Mouse (Mus musculus) intestine, embryonic 14.5 days (tissue): ENCODE results near the gene Wwp2. TPM values are rescaled to one million over a fixed set of nuclear protein-coding genes. Genes with fewer than 3 reads are reported as not detected.
A peak's percentile ranks its signal among the peaks of the same experiment; 100 is the strongest.

Source experiments
- ATAC-seq: fragments of 200-750 bp; cut with Nextera tagmentation; replicated peaks from 2 replicates; pipeline ENCODE4 v1.8.0; 2017; ENCODE audit warnings: low read depth, moderate number of reproducible peaks, moderate TSS enrichment, moderate library complexity; ENCODE audit not compliant: low FRiP score, low TSS enrichment
- DNase-seq: peaks from one replicate; pipeline ENCODE4 v3.0.0-alpha.2; 2018; ENCODE audit warnings: low spot score
- H3K27ac ChIP-seq: fragments of 300-500 bp; sonication (generic); 2 replicates; pipeline ENCODE4 v1.5.1; 2014; ENCODE audit warnings: low read depth, mild to moderate bottlenecking, control low read depth
- H3K27me3 ChIP-seq: fragments of 300-500 bp; sonication (generic); replicated peaks from 2 replicates; pipeline ENCODE4 v1.6.1; 2014; ENCODE audit warnings: low read length, control low read depth; ENCODE audit not compliant: control insufficient read depth, insufficient read depth
- H3K36me3 ChIP-seq: fragments of 300-500 bp; sonication (generic); 2 replicates; pipeline ENCODE4 v1.6.1; 2014; ENCODE audit warnings: low read length, control low read depth; ENCODE audit not compliant: control insufficient read depth, insufficient read depth
- H3K4me1 ChIP-seq: fragments of 300-500 bp; sonication (generic); replicated peaks from 2 replicates; pipeline ENCODE4 v1.6.1; 2014; ENCODE audit warnings: low read length, control low read depth, mixed read lengths; ENCODE audit not compliant: control insufficient read depth, insufficient read depth
- H3K4me2 ChIP-seq: fragments of 300-500 bp; sonication (generic); 2 replicates; pipeline ENCODE4 v1.6.1; 2014; ENCODE audit warnings: low read length
- H3K4me3 ChIP-seq: fragments of 300-500 bp; sonication (generic); 2 replicates; pipeline ENCODE4 v1.5.1; 2014; ENCODE audit warnings: low read depth, low read length, control low read depth, mixed read lengths
- H3K9ac ChIP-seq: fragments of 300-500 bp; sonication (generic); 2 replicates; pipeline ENCODE4 v1.6.1; 2014; ENCODE audit warnings: mild to moderate bottlenecking, low read length
- H3K9me3 ChIP-seq: fragments of 300-500 bp; sonication (generic); 2 replicates; pipeline ENCODE4 v1.6.1; 2016; ENCODE audit warnings: low read length, control low read depth; ENCODE audit not compliant: control insufficient read depth
- whole genome bisulfite sequencing: fragments of 180-500 bp; shearing (Covaris S2); extraction: QIAGEN DNeasy Blood & Tissue Kit; methylation state at CpG from one replicate; pipeline ENCODE4 v1.1.7; 2014; 5-methylcytosine and 5-hydroxymethylcytosine counted together
- polyA plus RNA-seq: library from polyadenylated mRNA; unstranded; fragments of >200 nt; fragmentation: Nextera tagmentation; extraction: Ambion mirVana; gene quantifications from 2 replicates; pipeline ENCODE4 v1.2.1, GENCODE M21; 2014

The Wwp2 gene
- polyA plus RNA-seq, 1 experiment from 2014 or later = 43.6 TPM

DNA sequence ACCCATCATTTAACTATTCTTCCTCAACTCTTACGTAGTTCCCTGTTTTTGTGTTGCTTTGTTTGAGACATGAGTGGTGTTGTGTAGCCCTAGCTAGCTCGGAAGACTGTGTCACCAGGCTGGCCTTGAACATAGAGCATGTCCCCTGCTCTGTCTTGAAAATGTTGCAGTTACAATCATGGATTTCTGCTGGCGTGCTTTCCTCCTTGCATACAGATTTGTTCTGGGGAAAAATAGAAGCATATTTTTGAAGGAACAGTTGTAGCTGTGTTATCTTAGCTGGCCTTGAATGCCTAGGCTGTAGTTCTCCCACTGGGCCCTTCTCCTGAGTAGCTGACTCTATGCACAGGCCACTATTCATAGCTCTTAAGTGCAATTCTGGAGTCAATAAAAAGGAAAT is 74.6 kb downstream of the Wwp2 start:
- DNase-seq (no peak), ATAC-seq (no peak)
- Histone ChIP-seq H3K36me3 (no peaks in the 10 kb centered on the region; the same call in 1 of the 2 replicates), H3K27me3 (no peaks in the 10 kb centered on the region), H3K9me3 (no peaks in the 10 kb centered on the region), H3K4me1 (no peaks in the 10 kb centered on the region), H3K27ac (no peak overlapping the region), H3K4me3 (no peak overlapping the region), H3K9ac (no peak overlapping the region), H3K4me2 (no peak overlapping the region)
- WGBS = 86% methylated on average over 3 of the region's 3 CpGs

DNA sequence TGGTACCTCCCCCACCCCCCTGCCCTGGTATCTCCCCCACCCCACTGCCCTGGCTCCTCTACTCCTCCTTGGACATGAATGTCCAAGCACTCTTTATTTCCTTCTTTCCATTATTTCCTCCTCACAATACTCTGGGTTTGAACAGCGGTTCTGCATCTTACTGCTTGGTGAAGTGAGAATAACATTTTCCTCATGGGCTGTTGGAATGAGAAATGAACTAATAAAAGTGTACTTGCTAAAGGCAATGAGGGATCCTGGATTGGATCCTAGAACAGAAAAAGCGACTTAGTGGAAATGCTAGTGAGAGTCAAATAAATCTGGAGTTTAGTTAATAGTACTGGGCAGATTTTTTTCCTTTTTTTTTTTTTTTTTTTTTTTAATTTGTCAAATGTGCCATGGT is 77.1 kb downstream of the Wwp2 start:
- no peak overlapping the region for H3K4me3 ChIP-seq
- no peaks in the 10 kb centered on the region for H3K4me1 ChIP-seq
- ATAC-seq (no peak), DNase-seq (no peak)
- no peak overlapping the region for H3K9ac ChIP-seq
- H3K4me2 ChIP-seq = no peak overlapping the region
- no peak overlapping the region for H3K27ac ChIP-seq
- H3K9me3 ChIP-seq = no peaks in the 10 kb centered on the region
- H3K27me3 ChIP-seq = no peaks in the 10 kb centered on the region
- H3K36me3 ChIP-seq = peaks cover 6% of the 10 kb centered on the region; the same call in 1 of the 2 replicates
- WGBS = 90% methylated on average over 2 of the region's 2 CpGs

DNA sequence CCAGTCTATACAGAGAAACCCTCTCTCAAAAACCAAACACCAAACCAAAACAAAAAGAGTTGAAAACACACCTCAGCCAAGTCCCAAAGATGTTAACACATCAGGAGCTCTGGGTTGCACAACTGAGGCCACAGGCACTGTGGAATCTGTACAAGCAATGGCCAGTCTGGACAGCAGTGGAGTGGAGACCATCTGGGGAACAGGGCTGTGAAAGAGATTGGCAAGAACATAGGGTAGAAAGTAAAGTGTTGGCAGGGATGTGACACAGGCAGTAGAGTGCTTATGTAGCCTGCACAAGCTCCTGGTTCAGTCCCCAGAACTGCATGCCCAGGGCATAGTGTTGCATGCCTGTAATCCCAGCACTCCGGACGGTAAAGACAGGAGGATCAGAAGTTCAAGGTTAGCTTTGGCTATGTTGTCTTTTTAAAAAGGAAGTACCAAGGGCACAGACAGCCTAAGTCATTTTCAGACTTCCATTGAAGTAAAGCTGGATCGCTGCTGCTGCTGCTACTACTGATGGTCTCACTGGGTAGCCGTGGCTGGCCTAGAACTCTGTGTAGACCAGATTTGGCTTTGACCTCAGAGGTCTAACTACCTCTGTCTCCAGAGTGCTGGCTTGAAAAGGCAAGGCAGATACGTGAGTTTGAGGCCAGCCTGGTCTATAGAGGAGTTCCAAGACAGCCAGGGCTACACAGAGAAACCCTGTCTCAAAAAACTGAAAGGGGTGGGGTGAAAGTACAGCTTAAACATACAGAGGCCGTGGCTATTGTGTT is 79.0 kb downstream of the Wwp2 start:
- no peaks in the 10 kb centered on the region for H3K9me3 ChIP-seq
- peaks cover 10% of the 10 kb centered on the region; the same call in 1 of the 2 replicates for H3K36me3 ChIP-seq
- no peaks in the 10 kb centered on the region for H3K4me1 ChIP-seq
- H3K27me3 ChIP-seq = no peaks in the 10 kb centered on the region
- no peak overlapping the region for H3K9ac ChIP-seq
- DNase-seq (no peak), ATAC-seq (no peak)
- H3K4me3 ChIP-seq = no peak overlapping the region
- 85% methylated on average over 6 of the region's 6 CpGs for WGBS
- H3K27ac ChIP-seq = no peak overlapping the region
- H3K4me2 ChIP-seq = no peak overlapping the region

DNA sequence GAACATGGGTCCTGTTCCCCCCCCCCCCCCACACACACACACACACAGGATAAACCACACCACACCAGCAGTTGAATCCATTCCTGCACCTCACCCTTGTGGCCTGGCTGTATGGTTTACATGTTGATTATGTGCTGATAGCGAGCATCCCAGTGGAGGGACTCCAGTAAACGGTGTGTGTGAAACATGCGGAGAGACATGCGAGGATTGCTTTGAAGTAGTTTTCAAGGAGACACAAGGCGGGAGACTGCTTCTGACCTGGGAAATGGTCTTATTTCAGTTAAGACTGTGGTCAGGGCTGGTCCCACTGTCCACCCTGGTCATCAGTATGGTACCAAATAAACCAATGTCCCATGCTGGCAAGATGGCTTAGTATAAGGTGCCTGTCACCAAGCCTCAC is 82.6 kb downstream of the Wwp2 start:
- no peak for ATAC-seq

DNA sequence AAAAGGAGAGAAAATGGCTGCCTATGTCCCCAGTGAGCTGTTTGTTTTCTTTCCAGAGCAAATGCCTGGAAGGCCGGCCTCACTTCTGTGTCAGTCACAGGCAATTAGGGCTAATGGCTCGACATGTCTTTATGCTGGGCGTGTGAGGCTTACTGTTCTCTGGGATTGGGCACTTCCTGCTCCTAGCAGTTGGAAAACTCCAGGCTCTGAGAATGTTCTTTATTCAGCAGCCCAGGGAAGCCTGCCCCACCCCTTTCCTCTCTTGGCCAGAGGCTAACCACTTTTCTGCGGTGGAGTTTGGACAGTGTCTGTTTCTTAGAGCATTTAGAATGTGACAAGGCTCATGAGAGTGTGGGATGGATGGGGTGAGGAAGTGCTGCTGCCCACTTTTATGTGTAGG is 83.7 kb downstream of the Wwp2 start:
- Histone ChIP-seq H3K9me3 (no peaks in the 10 kb centered on the region), H3K27me3 (no peaks in the 10 kb centered on the region), H3K27ac (peak overlapping the region; percentile 38; the same call in 1 of the 2 replicates), H3K4me1 (no peaks in the 10 kb centered on the region), H3K4me2 (no peak overlapping the region), H3K4me3 (no peak overlapping the region), H3K9ac (no peak overlapping the region), H3K36me3 (peaks cover 10% of the 10 kb centered on the region; the same call in 1 of the 2 replicates)
- DNase-seq (peak; percentile 63), ATAC-seq (0 out of 2 replicates have a peak, but pooled peaks have one; percentile 23)
- 11% methylated on average over 4 of the region's 4 CpGs for WGBS

More for the DNA sequence above, 82.6 kb downstream of the Wwp2 start:
- Histone ChIP-seq H3K27me3 (no peaks in the 10 kb centered on the region), H3K4me2 (no peak overlapping the region), H3K27ac (no peak overlapping the region), H3K9me3 (no peaks in the 10 kb centered on the region), H3K4me1 (no peaks in the 10 kb centered on the region), H3K4me3 (no peak overlapping the region), H3K9ac (no peak overlapping the region), H3K36me3 (peaks cover 10% of the 10 kb centered on the region; the same call in 1 of the 2 replicates)
- WGBS = 87% methylated on average over 5 of the region's 5 CpGs
- no peak for DNase-seq

DNA sequence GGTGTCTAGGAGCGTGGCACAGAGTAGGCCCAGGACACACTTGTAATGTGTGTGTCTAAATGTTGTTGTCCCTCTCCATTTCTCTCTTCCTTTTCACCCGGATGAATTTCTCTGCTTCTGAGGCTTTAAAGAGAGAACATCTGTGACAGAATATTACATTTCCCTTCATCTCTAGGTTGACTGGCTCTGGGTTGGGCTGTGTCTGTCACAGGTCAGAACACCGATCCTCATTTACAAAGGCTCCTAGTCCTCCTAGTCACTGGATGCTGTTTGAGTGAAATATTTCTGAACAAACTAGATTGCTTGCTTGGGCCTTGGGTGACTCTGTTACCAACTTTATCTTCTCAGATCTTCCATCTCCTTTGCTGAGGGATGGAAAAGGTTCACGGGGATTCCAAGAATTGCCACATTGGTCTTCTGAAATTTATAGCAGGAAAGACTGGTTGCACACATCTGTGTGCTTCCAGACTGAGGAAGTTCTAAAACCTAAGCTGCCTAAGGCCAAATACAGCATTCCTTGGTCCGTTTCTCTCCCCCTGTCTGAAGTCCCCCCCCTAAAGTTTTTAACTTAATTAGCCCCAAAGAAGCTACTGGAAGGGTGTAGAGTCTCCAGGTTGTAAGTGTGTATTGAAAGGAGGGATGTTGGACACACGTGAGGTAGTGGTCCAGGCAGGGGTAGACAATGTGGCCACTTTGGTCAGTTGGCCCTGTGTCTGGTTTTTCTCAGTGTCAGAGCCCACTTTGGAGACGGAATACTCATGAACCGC is 85.8 kb downstream of the Wwp2 start:
- DNase-seq = no peak
- Histone ChIP-seq H3K36me3 (peaks cover 10% of the 10 kb centered on the region; the same call in 1 of the 2 replicates), H3K9ac (no peak overlapping the region), H3K4me2 (no peak overlapping the region), H3K4me1 (no peaks in the 10 kb centered on the region), H3K4me3 (no peak overlapping the region), H3K9me3 (no peaks in the 10 kb centered on the region), H3K27me3 (no peaks in the 10 kb centered on the region), H3K27ac (no peak overlapping the region)
- WGBS = 56% methylated on average over 8 of the region's 8 CpGs
- no peak for ATAC-seq

DNA sequence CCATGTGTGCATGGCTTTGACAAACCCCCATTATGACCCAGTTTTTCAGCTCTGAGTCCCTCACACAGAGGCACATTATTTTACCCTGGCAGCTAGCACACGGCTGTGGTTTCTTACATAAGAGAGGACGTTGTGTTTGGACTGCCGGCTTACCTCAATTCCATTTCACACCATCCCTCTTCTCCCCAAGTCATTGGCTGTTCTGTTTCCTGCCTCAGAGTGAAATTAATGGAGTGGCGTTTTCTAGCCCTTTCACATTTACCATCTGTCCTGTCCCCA is 86.3 kb downstream of the Wwp2 start:
- H3K36me3 ChIP-seq = peaks cover 10% of the 10 kb centered on the region; the same call in 1 of the 2 replicates
- DNase-seq (no peak), ATAC-seq (no peak)
- no peak overlapping the region for H3K27ac ChIP-seq
- no peak overlapping the region for H3K4me2 ChIP-seq
- H3K9ac ChIP-seq = no peak overlapping the region
- WGBS = 27% methylated on average over 4 of the region's 4 CpGs
- no peaks in the 10 kb centered on the region for H3K27me3 ChIP-seq
- no peaks in the 10 kb centered on the region for H3K4me1 ChIP-seq
- no peak overlapping the region for H3K4me3 ChIP-seq
- H3K9me3 ChIP-seq = no peaks in the 10 kb centered on the region

DNA sequence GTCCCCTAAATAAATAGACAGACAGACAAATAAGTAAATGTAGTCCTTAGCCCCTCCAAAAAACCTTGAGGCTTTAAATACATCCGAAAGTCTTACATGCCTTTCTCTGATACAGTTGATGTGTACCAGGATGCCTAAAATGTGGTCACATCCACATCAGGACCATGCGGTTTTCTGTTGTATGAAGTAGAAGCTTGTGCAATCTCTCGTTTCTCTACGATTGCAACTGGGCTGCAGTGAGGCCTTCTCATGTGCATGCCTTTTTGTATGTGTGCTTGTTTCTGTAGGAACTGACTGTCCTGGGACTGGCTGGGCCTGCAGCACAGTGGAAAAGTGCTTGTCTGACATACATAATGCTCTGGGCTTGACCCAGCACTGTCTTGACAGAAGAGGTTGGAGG is 88.4 kb downstream of the Wwp2 start:
- Histone ChIP-seq H3K4me3 (no peak overlapping the region), H3K27ac (no peak overlapping the region), H3K4me2 (no peak overlapping the region), H3K9ac (no peak overlapping the region), H3K4me1 (no peaks in the 10 kb centered on the region), H3K36me3 (no peaks in the 10 kb centered on the region), H3K9me3 (no peaks in the 10 kb centered on the region), H3K27me3 (no peaks in the 10 kb centered on the region)
- 84% methylated on average over 4 of the region's 4 CpGs for WGBS
- ATAC-seq (no peak), DNase-seq (no peak)
